Mouse (Mus musculus): ENCODE results near the gene Cux1.

DNA sequence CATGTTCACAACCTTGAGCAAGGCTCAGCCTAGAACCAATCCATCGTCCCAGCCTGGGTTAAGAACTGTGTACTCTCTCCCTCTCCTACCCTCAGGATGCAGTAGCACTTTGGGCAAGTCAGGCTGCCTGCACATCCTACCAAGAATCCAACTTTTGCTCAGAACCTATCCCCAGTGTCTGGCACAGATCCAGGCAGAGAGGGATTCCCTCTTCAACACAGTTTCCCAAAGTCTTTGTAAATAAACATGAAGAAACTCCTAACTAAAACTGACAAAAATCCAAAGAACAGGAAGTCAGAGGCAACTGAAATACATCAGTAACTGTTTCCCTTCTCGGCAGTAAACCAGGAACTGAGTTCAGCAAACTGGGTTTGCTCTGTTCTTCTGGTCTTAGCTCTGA is 103.2 kb downstream of the Cux1 start:
- no peak for TF ChIP-seq CTCF (IDR thresholded peaks at IDR 0.05; ENCODE audit: low read depth, low read length)
- no peak for TF ChIP-seq POLR2A (IDR thresholded peaks at IDR 0.05; ENCODE audit: borderline replicate concordance, low read depth, low read length)
